Mouse (Mus musculus) right cerebral cortex, postnatal 36 days (tissue): ENCODE results near the gene Srsf11.

Experiments used
- DNase-seq, 2 experiments: peaks; one replicate each; pipeline ENCODE4 v3.0.0; 2022; ENCODE audit warnings: low spot score in 2 of 2, mixed read lengths in 1 of 2

Srsf11 gene

GRCm38 (mm10) chr3:158036329-158036988 lies at the start of gene Srsf11, which contains the start of gene Lrrc40:
TSS of gene Srsf11 (minus strand) at chr3:158036639.
TSS of gene Lrrc40 (plus strand) at chr3:158036662.
- DNase-seq = peak; percentile 93 to 95

GRCm38 (mm10) chr3:158077828-158078227 lies 41.4 kb upstream of the Srsf11 start:
- DNase-seq = no peak

- no peak for DNase-seq
Measured at GRCm38 (mm10) chr3:158077380-158077772, 40.9 kb upstream of the Srsf11 start.

GRCm38 (mm10) chr3:158076685-158077379 lies 40.4 kb upstream of the Srsf11 start:
- DNase-seq = no peak

GRCm38 (mm10) chr3:158075004-158075403 lies 38.6 kb upstream of the Srsf11 start:
- DNase-seq = no peak

- DNase-seq = no peak
Measured at GRCm38 (mm10) chr3:158068613-158069263, 32.3 kb upstream of the Srsf11 start.

GRCm38 (mm10) chr3:158067916-158068315 lies 31.5 kb upstream of the Srsf11 start:
- no peak for DNase-seq

GRCm38 (mm10) chr3:158065256-158065655 lies 28.8 kb upstream of the Srsf11 start:
- no peak for DNase-seq

GRCm38 (mm10) chr3:158061811-158062523 lies 25.5 kb upstream of the Srsf11 start:
- no peak for DNase-seq

- no peak for DNase-seq
Measured at GRCm38 (mm10) chr3:158060621-158061291, 24.3 kb upstream of the Srsf11 start.

GRCm38 (mm10) chr3:158049508-158049907 lies 13.1 kb upstream of the Srsf11 start:
- no peak for DNase-seq

- DNase-seq = no peak
Measured at GRCm38 (mm10) chr3:158040755-158041154, 4.3 kb upstream of the Srsf11 start.

- DNase-seq = no peak
Measured at GRCm38 (mm10) chr3:158038106-158038505, 1.7 kb upstream of the Srsf11 start.

- DNase-seq = no peak
Measured at GRCm38 (mm10) chr3:158035866-158036265, 573 bp downstream of the Srsf11 start.

- DNase-seq = no peak
Measured at GRCm38 (mm10) chr3:158032106-158032505, 4.3 kb downstream of the Srsf11 start.

- peak; percentile 85 for DNase-seq
Measured at GRCm38 (mm10) chr3:158031371-158031925, 5.0 kb downstream of the Srsf11 start.

- DNase-seq = no peak
Measured at GRCm38 (mm10) chr3:158009762-158010320, 26.6 kb downstream of the Srsf11 start.

- no peak for DNase-seq
Measured at GRCm38 (mm10) chr3:158008647-158009046, 27.8 kb downstream of the Srsf11 start.

GRCm38 (mm10) chr3:157998742-157999369 lies 37.6 kb downstream of the Srsf11 start:
- no peak for DNase-seq

- DNase-seq = no peak
Measured at GRCm38 (mm10) chr3:157995726-157996125, 40.7 kb downstream of the Srsf11 start.
